Mouse (Mus musculus) stomach, embryonic 16.5 days (tissue): ENCODE measurements at regions not wholly inside any gene's neighbourhood (a gene's known extent, or its start where the extent isn't known, plus 50 kb on each side); places are given as distances from the start of the nearest gene placed in this dataset.

ENCODE experiments used
- ATAC-seq: fragments of 200-750 bp; cut with Nextera tagmentation; 2 replicates; pipeline ENCODE4 v1.8.0; 2017; ENCODE audit warnings: moderate number of reproducible peaks, moderate TSS enrichment; ENCODE audit not compliant: insufficient read depth, low FRiP score
- H3K27ac ChIP-seq: fragments of 300-500 bp; sonication (generic); 2 replicates; pipeline ENCODE4 v1.5.1; 2014; ENCODE audit warnings: low read length
- H3K27me3 ChIP-seq: fragments of 300-500 bp; sonication (generic); 2 replicates; pipeline ENCODE4 v1.6.1; 2014; ENCODE audit warnings: low read length, control low read depth, mixed read lengths; ENCODE audit not compliant: control insufficient read depth, insufficient read depth
- H3K36me3 ChIP-seq: fragments of 300-500 bp; sonication (generic); 2 replicates; pipeline ENCODE4 v1.6.1; 2014; ENCODE audit warnings: low read length; ENCODE audit not compliant: control insufficient read depth, insufficient read depth
- H3K4me1 ChIP-seq: fragments of 300-500 bp; sonication (generic); 2 replicates; pipeline ENCODE4 v1.6.1; 2014; ENCODE audit warnings: low read length, control low read depth, mixed read lengths; ENCODE audit not compliant: control insufficient read depth, insufficient read depth
- H3K4me2 ChIP-seq: fragments of 300-500 bp; sonication (generic); 2 replicates; pipeline ENCODE4 v1.6.1; 2014; ENCODE audit warnings: low read depth, low read length, mixed read lengths
- H3K4me3 ChIP-seq: fragments of 300-500 bp; sonication (generic); replicated peaks from 2 replicates; pipeline ENCODE4 v1.5.1; 2014; ENCODE audit warnings: mild to moderate bottlenecking, low read length
- H3K9ac ChIP-seq: fragments of 300-500 bp; sonication (generic); 2 replicates; pipeline ENCODE4 v1.6.1; 2014; ENCODE audit warnings: low read length
- H3K9me3 ChIP-seq: fragments of 300-500 bp; sonication (generic); replicated peaks from 2 replicates; pipeline ENCODE4 v1.6.1; 2016; ENCODE audit warnings: low read length, control low read depth; ENCODE audit not compliant: control insufficient read depth
- WGBS: fragments of 180-500 bp; shearing (Covaris S2); extraction: QIAGEN DNeasy Blood & Tissue Kit; methylation state at CpG from one replicate; pipeline ENCODE4 v1.1.7; 2014; 5-methylcytosine and 5-hydroxymethylcytosine counted together

GRCm38 (mm10) chr10:83882119-83882890 is 159.6 kb downstream of the 1500009L16Rik start:
- no peaks in the 10 kb centered on the region for H3K9me3 ChIP-seq
- no peak overlapping the region for H3K27ac ChIP-seq
- H3K36me3 ChIP-seq, result no peaks in the 10 kb centered on the region
- H3K4me2 ChIP-seq, result no peak overlapping the region
- no peaks in the 10 kb centered on the region for H3K27me3 ChIP-seq
- no peaks in the 10 kb centered on the region for H3K4me1 ChIP-seq
- H3K4me3 ChIP-seq, result no peak overlapping the region
- WGBS, result 54% methylated on average over 17 of the region's 17 CpGs
- H3K9ac ChIP-seq, result no peak overlapping the region
- ATAC-seq, result no peak

DNA sequence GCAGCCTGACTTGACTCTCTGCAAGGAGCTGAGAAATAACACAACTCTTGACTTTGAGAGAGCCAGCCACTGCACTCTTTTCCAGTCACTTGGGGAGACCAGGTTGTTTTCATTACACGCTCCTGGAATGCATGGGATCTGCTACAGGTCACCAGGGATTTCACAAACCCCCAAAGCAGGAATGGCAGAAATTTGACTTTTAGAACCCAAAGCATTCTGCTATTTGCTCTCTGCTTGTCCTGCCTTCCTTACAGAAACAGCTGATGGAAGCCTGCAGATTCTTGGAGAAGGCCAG is 160.2 kb downstream of the 1500009L16Rik start:
- Histone ChIP-seq H3K27ac (no peak overlapping the region), H3K9ac (no peak overlapping the region), H3K4me2 (no peak overlapping the region), H3K27me3 (no peaks in the 10 kb centered on the region), H3K4me1 (no peaks in the 10 kb centered on the region), H3K4me3 (no peak overlapping the region), H3K36me3 (no peaks in the 10 kb centered on the region), H3K9me3 (no peaks in the 10 kb centered on the region)
- no peak for ATAC-seq
- 68% methylated on average over 1 of the region's 1 CpGs for WGBS

DNA sequence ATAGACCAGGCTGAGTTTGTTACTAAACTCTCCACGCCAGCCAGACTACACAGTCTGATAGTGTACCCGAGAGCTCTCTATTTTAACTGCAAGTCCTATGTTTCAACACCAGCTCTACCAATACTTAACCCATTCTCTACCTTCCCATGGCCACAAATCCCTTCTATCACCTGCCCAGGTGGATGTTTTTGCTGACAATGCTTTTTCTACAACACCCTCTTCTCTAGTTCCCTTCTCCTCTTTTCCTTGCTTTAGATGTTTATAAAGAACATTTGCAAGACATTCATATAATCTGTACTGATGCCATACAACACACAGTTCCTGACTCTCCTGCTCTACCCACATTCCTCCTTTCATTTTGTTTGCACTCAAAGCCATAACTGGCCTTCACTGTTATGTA is 161.9 kb downstream of the 1500009L16Rik start:
- no peak overlapping the region for H3K4me3 ChIP-seq
- no peaks in the 10 kb centered on the region for H3K9me3 ChIP-seq
- H3K9ac ChIP-seq, result no peak overlapping the region
- H3K27ac ChIP-seq, result no peak overlapping the region
- 94% methylated on average over 2 of the region's 2 CpGs for WGBS
- no peaks in the 10 kb centered on the region for H3K4me1 ChIP-seq
- ATAC-seq, result no peak
- H3K27me3 ChIP-seq, result no peaks in the 10 kb centered on the region
- H3K36me3 ChIP-seq, result no peaks in the 10 kb centered on the region
- no peak overlapping the region for H3K4me2 ChIP-seq

- no peak overlapping the region for H3K27ac ChIP-seq
Measured at GRCm38 (mm10) chr10:83888587-83888986, 165.9 kb downstream of the 1500009L16Rik start.

DNA sequence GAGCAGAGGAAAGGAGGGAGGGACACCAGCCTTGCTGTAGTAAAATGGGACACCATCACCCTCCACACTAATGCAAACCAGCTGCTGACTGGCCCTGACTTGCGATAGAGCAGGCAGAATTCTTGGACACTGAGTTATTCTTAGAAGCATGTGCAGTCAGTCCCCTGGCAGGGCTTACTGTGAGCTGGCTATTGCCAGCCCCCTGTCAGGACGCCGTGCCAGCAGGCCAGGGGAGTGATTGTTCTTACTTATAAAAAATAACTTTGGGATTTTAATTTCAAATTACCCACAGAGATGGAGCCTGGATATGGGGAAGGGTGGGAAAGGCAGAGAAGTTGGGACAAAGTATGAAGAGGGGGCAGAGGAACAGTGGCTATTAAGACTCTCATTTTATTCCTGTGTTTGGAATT is 173.1 kb downstream of the 1500009L16Rik start:
- no peaks in the 10 kb centered on the region for H3K36me3 ChIP-seq
- H3K27ac ChIP-seq, result peak overlapping the region; percentile 23; the same call in 1 of the 2 replicates
- H3K9me3 ChIP-seq, result no peaks in the 10 kb centered on the region
- ATAC-seq, result peak; percentile 78
- no peak overlapping the region for H3K4me2 ChIP-seq
- H3K4me1 ChIP-seq, result peaks cover 11% of the 10 kb centered on the region
- no peak overlapping the region for H3K4me3 ChIP-seq
- no peaks in the 10 kb centered on the region for H3K27me3 ChIP-seq
- no peak overlapping the region for H3K9ac ChIP-seq
- WGBS, result 42% methylated on average over 3 of the region's 3 CpGs

More at GRCm38 (mm10) chr10:83888587-83888986, 165.9 kb downstream of the 1500009L16Rik start:
- ATAC-seq, result no peak
- Histone ChIP-seq H3K4me1 (no peaks in the 10 kb centered on the region), H3K9me3 (no peaks in the 10 kb centered on the region), H3K4me3 (no peak overlapping the region), H3K36me3 (no peaks in the 10 kb centered on the region), H3K9ac (no peak overlapping the region), H3K27me3 (no peaks in the 10 kb centered on the region), H3K4me2 (no peak overlapping the region)
- 75% methylated on average over 6 of the region's 6 CpGs for WGBS

GRCm38 (mm10) chr10:83896160-83896559 is 173.5 kb downstream of the 1500009L16Rik start:
- Histone ChIP-seq H3K4me1 (peaks cover 11% of the 10 kb centered on the region), H3K4me3 (no peak overlapping the region), H3K36me3 (no peaks in the 10 kb centered on the region), H3K4me2 (no peak overlapping the region), H3K9me3 (no peaks in the 10 kb centered on the region), H3K9ac (no peak overlapping the region), H3K27me3 (no peaks in the 10 kb centered on the region), H3K27ac (no peak overlapping the region)
- WGBS, result 81% methylated on average over 5 of the region's 5 CpGs
- ATAC-seq, result no peak

DNA sequence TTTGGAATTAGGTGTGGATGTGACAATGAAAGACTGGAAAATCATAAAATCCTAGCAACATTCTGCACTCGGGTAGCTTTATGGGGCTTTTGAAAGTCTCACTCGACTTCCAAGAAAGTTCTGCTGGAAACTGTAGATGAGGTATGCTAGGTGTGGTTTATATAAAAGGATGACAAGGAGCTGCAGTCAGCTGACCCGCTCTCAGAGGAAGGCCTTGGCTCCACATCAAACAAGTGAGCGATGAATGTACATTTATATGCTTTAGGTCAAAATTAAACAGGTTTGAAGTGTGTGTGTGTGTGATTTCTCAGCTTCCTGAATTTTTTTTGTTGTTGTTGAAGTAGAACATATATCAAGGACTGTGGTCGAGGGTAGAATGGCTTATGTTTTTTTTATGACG is 174.9 kb downstream of the 1500009L16Rik start:
- no peaks in the 10 kb centered on the region for H3K36me3 ChIP-seq
- no peak overlapping the region for H3K4me2 ChIP-seq
- WGBS, result 51% methylated on average over 6 of the region's 6 CpGs
- H3K27me3 ChIP-seq, result no peaks in the 10 kb centered on the region
- no peak for ATAC-seq
- no peaks in the 10 kb centered on the region for H3K9me3 ChIP-seq
- no peak overlapping the region for H3K27ac ChIP-seq
- H3K4me3 ChIP-seq, result no peak overlapping the region
- H3K9ac ChIP-seq, result no peak overlapping the region
- H3K4me1 ChIP-seq, result peaks cover 11% of the 10 kb centered on the region

DNA sequence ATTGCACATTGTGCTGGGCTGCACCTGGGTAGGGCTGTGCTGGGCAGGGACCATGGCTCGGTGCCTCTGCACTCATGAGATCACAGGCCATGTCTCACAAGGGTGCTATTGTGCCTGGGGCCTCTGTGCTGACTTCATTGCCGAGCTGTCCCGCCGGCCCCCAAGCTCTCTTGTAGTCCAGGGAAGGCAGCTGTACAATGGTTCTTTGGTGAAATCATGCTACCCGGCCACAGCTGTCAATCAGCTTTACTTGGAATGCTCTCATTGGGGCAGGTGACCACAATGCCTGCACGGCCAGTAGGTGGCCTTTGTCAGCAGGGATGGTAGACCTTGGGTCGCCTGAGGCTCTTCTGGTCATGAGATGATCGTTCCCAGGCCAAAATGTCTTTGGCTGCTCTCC is 184.1 kb downstream of the 1500009L16Rik start:
- Histone ChIP-seq H3K27me3 (no peaks in the 10 kb centered on the region), H3K9me3 (no peaks in the 10 kb centered on the region), H3K9ac (no peak overlapping the region), H3K4me2 (no peak overlapping the region), H3K4me1 (no peaks in the 10 kb centered on the region), H3K4me3 (no peak overlapping the region), H3K36me3 (no peaks in the 10 kb centered on the region), H3K27ac (no peak overlapping the region)
- no peak for ATAC-seq
- 76% methylated on average over 8 of the region's 8 CpGs for WGBS

DNA sequence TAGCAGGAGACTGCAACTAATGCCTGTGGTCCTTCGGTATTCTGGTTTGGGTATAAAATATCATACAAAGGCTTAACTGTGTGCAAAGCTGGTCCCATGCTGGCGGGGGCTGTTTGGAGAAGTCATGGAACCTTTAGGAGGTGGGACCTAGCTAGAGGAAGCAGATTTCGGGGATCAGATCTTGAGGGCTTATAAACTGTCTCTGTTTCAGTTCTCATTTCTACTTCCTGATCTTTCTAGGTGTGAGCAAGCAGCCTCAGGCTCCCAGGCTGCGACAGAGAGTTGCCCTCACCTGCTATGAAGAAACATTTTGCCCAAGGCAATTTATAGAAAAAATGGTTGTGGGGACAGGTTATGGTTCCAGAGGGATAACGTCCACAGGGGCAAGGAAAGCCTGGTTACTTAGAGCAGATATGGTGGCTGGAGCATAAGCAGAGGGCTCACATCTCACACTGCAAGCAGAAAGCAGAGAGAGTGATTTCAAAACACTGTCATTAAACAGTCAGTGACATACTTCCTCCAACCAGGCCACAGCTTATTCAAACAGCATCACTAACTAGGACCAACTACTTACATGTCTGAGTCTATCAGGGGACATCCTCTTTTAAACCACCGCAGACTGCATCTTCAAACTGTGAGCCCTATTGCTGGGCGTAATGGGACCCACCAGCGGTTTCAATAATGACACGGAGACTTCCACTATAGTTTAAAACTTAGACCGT is 188.1 kb downstream of the 1500009L16Rik start:
- Histone ChIP-seq H3K4me2 (no peak overlapping the region), H3K36me3 (no peaks in the 10 kb centered on the region), H3K27ac (no peak overlapping the region), H3K27me3 (no peaks in the 10 kb centered on the region), H3K4me1 (no peaks in the 10 kb centered on the region), H3K9ac (no peak overlapping the region), H3K4me3 (no peak overlapping the region), H3K9me3 (no peaks in the 10 kb centered on the region)
- ATAC-seq, result no peak
- 88% methylated on average over 10 of the region's 10 CpGs for WGBS
